ENCODE assay signal across 18 mouse cellular contexts in the genomic region with DNA sequence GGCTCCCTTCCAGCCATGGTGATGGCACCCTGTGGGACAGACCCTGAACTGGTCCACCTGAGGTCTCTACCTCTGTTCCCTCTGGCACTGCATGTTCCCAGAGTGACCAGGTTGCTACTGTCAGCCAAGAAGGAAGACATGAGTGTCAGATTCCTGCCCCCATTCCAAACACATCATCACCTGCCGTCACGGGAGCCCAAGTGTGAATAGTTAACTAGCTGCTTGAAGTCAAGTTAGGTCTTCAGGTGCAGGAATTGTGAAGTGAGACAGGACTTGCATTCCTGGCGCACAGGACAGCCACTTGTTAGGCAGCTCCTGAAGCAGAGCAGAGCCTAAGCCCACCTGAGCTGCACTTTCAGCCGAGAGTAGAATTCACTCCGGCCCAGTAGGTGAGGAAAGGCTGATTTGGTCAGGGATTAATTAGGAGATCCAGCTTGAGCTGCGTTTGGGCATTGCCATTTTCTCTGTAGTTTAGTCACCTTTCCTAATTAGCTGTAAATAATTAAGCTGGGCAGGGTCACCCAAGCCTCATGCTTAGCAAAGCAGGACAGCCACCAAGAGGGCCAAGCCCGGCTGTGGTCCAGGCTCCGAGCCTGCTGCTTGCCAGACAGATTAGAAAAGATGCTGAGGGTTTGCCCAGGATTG. TPM values are rescaled to one million over a fixed set of nuclear protein-coding genes. Genes with fewer than 3 reads are reported as not detected.
A peak's percentile ranks its signal among the peaks of the same experiment; 100 is the strongest.
DNase-seq lines count a peak whose midpoint lies in the region; ATAC-seq lines count a peak whose summit lies in the region.
"Had no signal": no experiment of that assay in that cellular context is flagged by ENCODE, and none has a peak within 500 bp of the region (broad histone marks: within the 10 kb centered on the region; RNA-seq: fewer than 3 reads in every experiment).

No protein-coding gene starts in this region.

- no peak overlapping the region for H3K9ac ChIP-seq in kidney, embryonic 14.5 days (ENCODE audit: low read depth, low read length)
- H3K9ac ChIP-seq: hindbrain, embryonic 12.5 days had no signal

- no peaks in the 10 kb centered on the region for H3K9me3 ChIP-seq in kidney, embryonic 14.5 days (ENCODE audit: control insufficient read depth, low read length)
- H3K9me3 ChIP-seq: embryonic facial prominence, embryonic 10.5 days; heart, embryonic 10.5 days; hindbrain, embryonic 12.5 days had no signal

- no peak overlapping the region for H3K4me3 ChIP-seq in kidney, embryonic 14.5 days (ENCODE audit: low read length)
- H3K4me3 ChIP-seq: embryonic facial prominence, embryonic 10.5 days; heart, embryonic 10.5 days; hindbrain, embryonic 12.5 days had no signal

- H3K4me2 ChIP-seq in kidney, embryonic 14.5 days (replicated peaks; ENCODE audit: low read depth, low read length), result no peak overlapping the region
- H3K4me2 ChIP-seq: hindbrain, embryonic 12.5 days had no signal

- peak; percentile 41; the same call in 1 of the 2 replicates for ATAC-seq in kidney, embryonic 14.5 days (ENCODE audit: low FRiP score, low TSS enrichment)
- ATAC-seq: forebrain, embryonic 14.5 days had no signal

- no peaks in the 10 kb centered on the region for H3K27me3 ChIP-seq in kidney, embryonic 14.5 days (ENCODE audit: control insufficient read depth, insufficient read depth, low read length)
- H3K27me3 ChIP-seq: hindbrain, embryonic 12.5 days had no signal

- H3K27ac ChIP-seq in kidney, embryonic 14.5 days (ENCODE audit: low read depth, low read length), result no peak overlapping the region
- H3K27ac ChIP-seq: embryonic facial prominence, embryonic 10.5 days; heart, embryonic 10.5 days; hindbrain, embryonic 12.5 days had no signal

- H3K36me3 ChIP-seq in kidney, embryonic 14.5 days (ENCODE audit: control insufficient read depth, insufficient read depth, low read length), result peaks cover 98% of the 10 kb centered on the region

- DNase-seq in kidney, adult 18-20 months, result peak; percentile 71
- peak; percentile 53 for DNase-seq in kidney, postnatal 10 days
- peak; percentile 47 to 66 for DNase-seq in kidney, postnatal 4 days
- DNase-seq in cerebellum, postnatal 36 days, result no peak
- no peak for DNase-seq in adipocyte (ENCODE audit: low spot score)
- DNase-seq in frontal cortex, postnatal 14 days (ENCODE audit: low spot score in 2 of 2), result no peak
- DNase-seq in thymus, postnatal 10 days (ENCODE audit: low spot score in 2 of 2), result no peak
- DNase-seq: adrenal gland, postnatal 14 days; cerebellum, adult 11-12 months; cerebellum, adult 9-11 months; heart, adult 18-20 months; heart, postnatal 10 days; heart, postnatal 4 days had no signal

- peaks cover 4% of the 10 kb centered on the region; the same call in 1 of the 2 replicates for H3K4me1 ChIP-seq in kidney, embryonic 14.5 days (ENCODE audit: control insufficient read depth, insufficient read depth, low read length)

- 70% methylated on average over 8 of the region's 8 CpGs for WGBS in kidney, embryonic 14.5 days

RNA-seq across cellular contexts. Expression of a gene that starts 46.8 kb away (rescaled TPM):
- polyA plus RNA-seq in kidney, embryonic 14.5 days (2014; fragmentation: Nextera tagmentation; extraction: Ambion mirVana), result 7.1 and 9.4 TPM in 2 replicates

Comparison
In these comparisons a context has a peak if more than half of its experiments do, and no peak if none do; other contexts are left out.
1. DNase-seq: peak in kidney, adult 18-20 months (single experiment), kidney, postnatal 10 days (single experiment) and kidney, postnatal 4 days (2 of 2); none in cerebellum, postnatal 36 days (0 of 2), adipocyte (single experiment), frontal cortex, postnatal 14 days (0 of 2) and thymus, postnatal 10 days (0 of 2).